Mouse (Mus musculus) T-helper 17 cell (primary cell): ENCODE measurements at regions not wholly inside any gene's neighbourhood (a gene's known extent, or its start where the extent isn't known, plus 50 kb on each side); places are given as distances from the start of the nearest gene placed in this dataset.

Experiments
- in situ Hi-C, 2 experiments: fragments of 300-600 bp; cut with MboI, MseI; formaldehyde crosslinking; loops; 1 replicate in 1 of 2; 2 replicates in 1 of 2; pipeline ENCODE4 v1.15.1; 2025; ENCODE audit warnings: high pct_unique_total_duplicates in 2 of 2

DNA sequence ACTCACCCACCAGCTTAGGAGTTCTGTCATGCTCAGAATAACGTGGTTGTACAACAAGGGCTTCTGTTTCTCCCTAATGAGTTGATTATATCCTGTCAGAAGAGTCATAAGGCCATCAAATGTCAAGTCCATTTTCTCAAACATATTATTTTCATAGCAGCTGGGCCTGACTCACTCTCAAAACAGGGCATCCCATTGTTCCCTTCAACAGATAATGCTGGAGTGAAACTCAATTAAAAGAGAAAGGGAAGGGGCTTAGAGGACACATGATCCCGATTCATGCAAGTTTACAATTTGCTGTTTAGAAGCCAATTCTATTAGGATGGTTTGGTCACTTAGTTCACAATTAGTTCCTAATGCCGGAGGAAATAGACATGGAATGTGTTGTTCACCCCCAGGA lies 444.5 kb downstream of the Gsdmc2 start:
- in situ Hi-C loops, result no loop called here

- in situ Hi-C loops, result no loop called here
These were observed 445.0 kb downstream of the Gsdmc2 start for GRCm38 (mm10) chr15:63400011-63400410.

GRCm38 (mm10) chr15:63397485-63397884 lies 447.5 kb downstream of the Gsdmc2 start:
- in situ Hi-C loops, result no loop called here

DNA sequence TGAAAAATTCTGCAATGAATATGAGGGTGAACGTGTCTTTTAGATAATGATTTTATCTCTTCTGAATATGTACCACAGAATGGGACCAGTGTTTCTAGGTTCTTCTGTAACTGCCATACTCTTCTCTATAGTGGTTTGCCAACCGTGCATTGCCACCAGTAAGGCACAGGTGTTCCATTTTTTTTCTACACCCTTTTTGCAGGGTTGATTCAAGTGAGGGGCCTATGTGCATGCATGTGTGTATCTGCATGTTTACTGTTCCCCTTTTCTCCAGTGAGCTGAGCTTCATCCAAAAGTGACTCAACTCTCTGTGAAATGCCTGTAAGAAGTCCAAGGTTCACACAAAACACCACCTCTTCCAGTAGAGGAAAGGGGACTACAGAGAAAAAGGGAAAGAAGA lies 467.7 kb downstream of the Gsdmc2 start:
- in situ Hi-C loops, result no loop called here

DNA sequence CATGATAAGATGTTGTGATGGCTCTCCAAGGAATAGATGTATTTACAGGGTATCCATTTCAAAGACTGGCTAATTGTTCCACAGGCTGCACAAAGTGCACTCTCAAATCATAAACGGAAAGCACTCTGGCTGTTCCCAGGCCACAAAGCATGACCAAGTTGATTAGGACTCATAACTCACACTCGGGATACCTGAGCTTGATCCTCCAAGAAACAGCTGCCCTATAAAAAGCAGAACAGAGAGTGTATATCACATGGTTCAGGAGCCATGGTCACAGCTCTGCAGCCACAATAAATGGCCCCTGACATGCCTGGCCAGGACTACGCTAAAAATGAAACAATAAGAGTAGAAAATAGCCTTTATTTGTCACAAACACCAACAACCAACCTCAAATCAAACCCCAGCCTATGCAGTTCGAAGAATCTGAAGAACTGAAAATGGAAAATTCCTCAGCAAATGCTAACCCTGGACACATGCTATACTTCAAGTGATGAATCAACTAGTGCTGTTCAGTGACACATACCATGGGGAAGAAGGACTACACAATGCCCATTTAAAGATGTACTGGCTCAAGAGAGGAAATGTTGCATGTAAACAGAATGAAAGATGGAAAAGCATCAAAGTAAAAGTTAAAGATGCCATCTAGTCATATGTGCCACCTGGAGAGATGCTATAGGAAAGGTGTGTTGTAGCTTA lies 473.5 kb downstream of the Gsdmc2 start:
- in situ Hi-C loops, result no loop called here

DNA sequence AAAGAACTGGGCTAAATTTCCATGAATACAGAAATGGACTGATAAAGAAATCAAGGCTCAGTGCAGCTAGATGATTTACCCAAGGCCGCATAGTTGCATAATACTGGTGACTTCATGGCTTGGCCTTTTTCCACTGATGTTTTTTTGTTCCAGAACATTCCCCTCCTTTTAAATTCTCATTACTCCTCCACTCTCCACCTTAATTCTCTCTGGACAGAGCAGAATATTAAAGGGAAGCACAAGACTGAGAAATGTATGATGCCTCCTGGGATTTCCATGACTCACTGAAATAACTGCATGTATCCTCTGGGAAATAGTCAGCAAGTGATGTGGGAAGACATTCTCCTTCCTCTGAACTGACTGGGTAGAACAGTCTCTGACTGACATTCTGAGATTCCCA lies 480.5 kb downstream of the Gsdmc2 start:
- in situ Hi-C loops, result no loop called here

DNA sequence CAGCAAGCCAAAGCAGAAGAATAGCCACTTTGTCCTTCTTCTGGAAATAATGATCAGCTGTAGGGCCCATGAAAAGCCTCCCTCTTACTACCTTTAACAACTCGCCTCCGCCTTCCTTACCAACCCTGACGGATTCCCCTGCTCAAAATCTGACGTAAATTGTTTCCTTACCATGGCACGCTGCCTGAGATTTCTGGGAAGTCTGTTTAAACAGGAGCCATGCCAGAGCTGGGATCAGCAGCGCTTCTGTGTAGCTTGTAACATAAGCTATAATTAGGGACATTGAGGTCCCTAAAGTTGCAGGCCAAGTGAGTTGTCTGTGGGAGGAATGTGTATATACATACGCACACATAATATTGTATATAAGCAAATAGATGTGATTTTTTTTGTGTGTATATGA lies 484.6 kb downstream of the Gsdmc2 start:
- in situ Hi-C loops, result no loop called here

DNA sequence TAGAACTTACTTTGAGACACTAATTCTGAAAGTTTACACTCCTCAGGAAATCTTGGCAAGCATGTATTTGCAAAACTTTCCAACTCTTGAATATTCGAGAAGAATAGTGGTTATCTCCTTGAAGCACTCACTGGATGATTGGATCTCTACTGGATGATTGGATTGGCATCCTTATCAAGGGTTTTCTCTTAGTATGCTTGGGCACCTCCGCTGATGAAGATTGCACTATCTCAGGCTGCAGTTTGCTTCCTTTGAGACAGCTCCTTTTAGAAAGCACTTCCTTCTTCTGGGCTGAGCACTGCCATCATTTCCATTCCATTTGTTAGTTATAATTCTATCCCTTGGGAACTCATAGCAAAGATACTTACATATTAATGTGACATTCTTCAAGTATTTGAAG lies 503.2 kb downstream of the Gsdmc2 start:
- in situ Hi-C loops, result no loop called here

DNA sequence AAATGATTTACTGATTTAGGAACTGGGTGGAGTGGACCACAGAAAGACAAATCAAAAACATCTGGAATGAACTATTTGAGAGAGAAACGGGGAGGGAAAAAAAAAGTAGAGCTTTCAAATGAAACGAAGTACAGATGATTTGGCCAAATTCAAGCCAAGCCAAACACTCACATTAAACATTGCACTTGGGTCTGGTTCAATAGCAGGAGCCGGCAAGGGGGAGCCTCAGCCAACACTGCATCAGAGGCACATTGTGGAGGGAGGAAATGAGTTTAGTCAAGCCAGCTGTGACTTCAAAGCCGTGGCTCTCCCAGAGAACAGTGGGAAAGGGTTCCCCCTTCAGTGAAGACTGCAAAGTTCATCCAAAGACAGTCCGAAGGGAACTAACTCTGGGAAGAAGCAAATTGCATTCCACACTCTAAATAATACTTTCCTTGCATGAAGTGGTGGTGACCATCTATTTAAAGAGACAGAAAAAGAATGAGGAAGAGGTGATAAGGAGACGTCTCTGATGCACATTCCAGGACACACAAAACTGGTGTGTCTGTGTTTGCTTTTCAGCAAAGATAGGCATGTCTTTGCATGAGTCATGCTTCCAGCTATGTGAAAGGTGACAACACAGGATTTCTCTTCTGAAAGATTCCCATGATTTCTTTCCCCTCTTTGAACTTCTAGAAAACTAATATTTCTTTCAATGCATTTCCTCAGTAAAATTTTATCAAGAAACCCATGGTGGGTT lies 504.5 kb downstream of the Gsdmc2 start:
- in situ Hi-C loops, result no loop called here

GRCm38 (mm10) chr15:63319666-63320065 lies 525.3 kb downstream of the Gsdmc2 start:
- in situ Hi-C loops, result loop anchor here in 1 of 2 experiments (5.0 kb wide), 1 partner anchor 102 kb away; no protein-coding TSS in a partner anchor

DNA sequence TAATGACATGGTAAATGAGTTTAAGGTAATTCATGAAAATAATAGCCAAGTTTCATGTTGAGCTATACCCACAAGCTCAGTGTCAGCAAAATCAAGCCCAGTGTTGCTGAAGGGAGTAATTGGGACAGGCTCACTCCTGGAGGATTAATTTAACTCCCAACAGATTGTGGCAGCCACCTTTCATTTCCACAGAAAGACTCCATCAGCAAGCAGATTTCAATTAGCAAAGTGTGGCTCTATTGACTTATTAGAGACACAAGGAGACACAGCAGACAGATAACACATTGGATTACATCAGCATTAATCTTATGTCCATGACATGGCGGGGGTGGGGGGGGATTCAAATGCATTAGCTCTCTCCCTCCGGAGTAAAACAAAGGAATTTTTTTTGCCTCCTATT lies 534.6 kb downstream of the Gsdmc2 start:
- in situ Hi-C loops, result loop anchor here in 1 of 2 experiments (5.0 kb wide), 1 partner anchor 1823 kb away; no protein-coding TSS in a partner anchor

- in situ Hi-C loops, result no loop called here
These were observed 545.7 kb downstream of the Gsdmc2 start for GRCm38 (mm10) chr15:63299311-63299710.

DNA sequence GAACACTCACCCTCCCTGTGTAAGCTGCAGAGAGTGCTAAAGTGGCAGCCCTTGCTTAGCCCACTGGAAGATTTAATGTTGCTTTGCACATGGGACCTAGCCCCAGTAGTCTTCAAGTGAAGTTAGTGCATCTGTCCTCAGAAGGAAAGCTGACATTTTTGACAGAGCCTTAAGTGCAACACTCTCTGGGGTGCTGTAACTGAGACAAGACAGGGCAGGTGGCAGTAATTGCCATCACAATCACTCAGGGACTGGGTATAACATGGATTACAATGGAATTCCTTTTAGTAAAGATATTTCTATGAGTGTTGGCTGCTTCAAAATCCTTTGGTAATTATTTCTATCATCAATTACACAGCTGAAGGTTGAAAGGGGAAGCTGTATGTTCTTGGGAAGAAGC lies 556.4 kb downstream of the Gsdmc2 start:
- in situ Hi-C loops, result no loop called here

DNA sequence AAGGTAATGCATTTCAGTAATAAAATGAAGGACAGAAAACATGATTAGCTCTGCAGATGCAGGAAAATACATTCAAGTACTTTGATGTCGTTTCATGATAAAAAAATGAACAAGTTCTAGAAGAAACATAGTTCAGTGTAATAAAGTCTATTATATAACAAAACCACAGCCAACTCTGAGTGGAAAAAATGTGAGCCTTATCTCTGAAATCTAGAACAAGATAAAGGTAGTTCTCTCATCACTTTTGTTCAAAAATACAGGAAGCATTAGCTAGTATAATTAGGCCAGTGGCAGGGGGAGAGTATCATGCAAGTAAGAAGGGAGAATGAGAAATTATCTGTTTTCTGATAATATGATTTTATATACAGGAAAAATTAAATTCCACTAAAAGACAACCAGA lies 559.0 kb downstream of the Gsdmc2 start:
- in situ Hi-C loops, result no loop called here

DNA sequence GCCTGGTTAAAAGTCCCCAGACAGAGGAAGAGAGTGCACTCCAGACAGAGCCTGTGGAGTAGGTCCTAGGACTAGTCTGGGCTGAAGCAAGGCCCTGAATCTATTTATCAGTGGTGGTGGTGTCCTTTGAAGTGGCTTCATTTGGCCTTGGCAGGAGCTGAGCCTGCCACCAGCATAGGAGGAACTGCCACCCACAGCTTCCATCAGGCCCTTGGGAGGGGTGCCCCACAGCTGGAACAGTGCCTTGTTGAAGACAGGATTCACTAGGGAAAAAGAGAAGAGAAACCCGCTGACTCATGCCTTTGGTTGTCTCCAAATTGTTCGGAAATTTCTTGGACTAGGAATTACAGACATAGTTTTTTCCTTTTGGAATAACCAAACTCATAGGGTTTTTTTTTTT lies 574.6 kb downstream of the Gsdmc2 start:
- in situ Hi-C loops, result no loop called here

DNA sequence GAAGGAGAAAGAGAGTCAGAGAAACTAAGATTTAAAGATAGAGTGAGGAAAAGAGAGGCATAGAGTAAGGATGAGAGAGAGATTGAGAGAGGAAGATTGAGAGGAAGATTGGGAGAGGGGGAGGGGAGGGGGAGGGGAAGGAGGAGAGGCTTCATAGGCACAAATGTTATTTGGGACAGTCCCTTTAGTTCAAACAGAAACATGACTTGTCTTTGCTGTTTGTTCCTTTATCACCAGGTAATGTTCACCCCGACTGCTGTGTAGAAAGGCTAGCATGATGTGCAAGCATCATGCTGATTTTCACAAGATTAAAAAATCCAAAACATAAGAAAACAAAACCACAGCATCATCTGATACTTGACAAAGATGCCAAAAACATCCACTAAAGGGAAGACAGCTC lies 579.1 kb downstream of the Gsdmc2 start:
- in situ Hi-C loops, result no loop called here

DNA sequence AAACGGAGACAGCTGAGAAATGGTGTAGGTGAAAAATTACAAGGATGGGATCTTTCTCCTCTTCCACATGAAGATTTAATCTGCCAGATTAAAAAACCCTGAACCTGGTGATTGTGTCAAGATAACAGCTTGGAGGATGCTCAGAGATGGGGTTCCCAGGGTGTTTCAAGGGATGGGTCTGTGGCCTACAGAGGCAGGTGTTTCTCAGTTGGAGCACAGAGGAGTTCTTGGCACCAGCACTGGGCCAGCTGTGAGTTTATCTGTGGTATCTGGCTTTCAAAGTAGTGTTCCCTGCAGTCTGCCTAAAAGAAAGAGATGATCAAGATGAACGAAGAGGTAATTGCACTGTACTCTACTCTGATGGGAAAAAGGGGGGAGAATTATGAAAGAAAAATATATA lies 589.2 kb downstream of the Gsdmc2 start:
- in situ Hi-C loops, result no loop called here

DNA sequence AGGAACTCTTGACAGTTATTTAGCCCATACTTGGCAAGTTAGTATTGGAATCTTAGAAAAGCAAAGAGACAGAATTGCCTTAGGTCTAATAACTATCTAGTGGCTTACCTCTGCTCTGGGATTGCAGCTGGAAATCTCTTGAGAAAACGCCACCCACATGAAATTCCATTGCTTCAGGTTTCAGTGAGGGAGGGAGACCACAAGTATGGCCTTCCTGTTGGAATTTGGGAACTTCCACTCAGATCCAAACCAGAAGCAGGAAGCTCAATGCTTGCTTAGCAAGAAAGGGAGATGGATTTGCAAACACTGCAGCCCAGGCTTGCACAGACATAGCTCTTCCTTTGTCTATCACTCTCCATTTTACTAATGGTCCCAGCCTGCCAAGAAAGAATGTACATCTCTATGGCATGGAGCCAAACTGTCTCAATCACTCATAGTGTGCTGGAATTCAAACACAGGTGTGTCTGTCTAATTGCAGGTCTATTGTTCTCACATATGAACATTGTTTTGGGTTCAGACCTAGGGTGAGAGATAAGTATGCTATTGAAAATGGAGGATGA lies 592.1 kb downstream of the Gsdmc2 start:
- in situ Hi-C loops, result no loop called here

DNA sequence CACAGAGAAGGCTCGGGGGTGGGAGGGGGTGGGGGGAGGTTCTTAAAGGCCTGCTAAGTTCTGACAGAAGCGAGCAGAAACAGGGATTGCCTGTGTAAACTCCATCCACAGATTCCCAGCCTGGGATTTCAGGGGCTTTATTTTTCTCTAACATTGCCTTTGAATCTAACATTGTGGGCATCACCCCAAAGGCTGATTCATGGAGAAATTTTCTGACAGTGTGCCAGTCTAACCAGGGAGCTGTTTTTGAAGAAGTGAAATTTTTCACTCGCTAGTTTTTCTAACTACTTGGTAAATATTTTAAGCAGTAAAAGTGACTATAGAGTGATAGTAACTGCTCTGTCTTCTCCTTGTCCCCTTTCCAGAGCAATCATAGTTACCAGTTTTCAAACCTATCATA lies 606.4 kb downstream of the Gsdmc2 start:
- in situ Hi-C loops, result loop anchor here in 1 of 2 experiments (10.0 kb wide), 1 partner anchor 1476 kb away; no protein-coding TSS in a partner anchor

- in situ Hi-C loops, result loop anchor here in 1 of 2 experiments (5.0 kb wide), 1 partner anchor 104 kb away; no protein-coding TSS in a partner anchor
These were observed 626.5 kb downstream of the Gsdmc2 start for GRCm38 (mm10) chr15:63218393-63219060.

DNA sequence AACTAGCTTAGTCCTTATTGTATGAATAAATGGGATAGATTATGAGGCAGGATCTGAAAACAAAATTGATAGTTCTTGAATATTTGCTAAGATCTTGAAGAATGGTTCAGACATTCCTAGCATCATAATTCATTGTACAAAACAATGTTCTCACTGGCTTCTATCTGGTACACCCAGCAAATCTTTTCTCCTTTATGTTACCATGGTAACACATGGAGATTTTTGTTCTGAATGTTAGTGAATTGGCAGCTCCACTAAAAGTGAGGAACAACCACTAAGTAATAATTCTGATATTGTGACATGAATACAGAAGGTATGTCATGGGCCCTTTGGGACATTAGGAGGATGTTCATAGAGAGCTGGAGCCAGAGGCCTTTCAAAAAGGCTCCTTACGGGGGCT lies 639.8 kb downstream of the Gsdmc2 start:
- in situ Hi-C loops, result no loop called here

DNA sequence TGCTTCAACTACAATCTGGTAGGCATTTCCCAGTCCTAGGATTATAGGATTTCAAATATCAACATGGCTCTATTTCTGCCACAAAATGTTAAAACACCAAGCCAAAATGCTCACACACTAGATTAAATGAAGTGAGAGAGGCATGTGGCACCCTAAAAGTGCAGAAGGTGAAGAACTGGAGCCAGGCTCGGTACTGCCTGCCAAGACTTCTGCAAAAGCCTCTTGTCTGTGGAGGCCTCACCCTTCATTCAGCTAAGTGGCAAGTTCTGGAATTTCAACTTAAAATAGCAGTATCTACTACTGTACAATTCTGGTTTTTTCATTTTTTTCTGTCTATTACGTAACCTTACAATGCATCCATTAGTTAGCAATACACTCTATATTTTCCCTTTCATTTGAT lies 649.9 kb downstream of the Gsdmc2 start:
- in situ Hi-C loops, result no loop called here
